Mouse (Mus musculus): ENCODE data around the gene Eif2a.

DNA sequence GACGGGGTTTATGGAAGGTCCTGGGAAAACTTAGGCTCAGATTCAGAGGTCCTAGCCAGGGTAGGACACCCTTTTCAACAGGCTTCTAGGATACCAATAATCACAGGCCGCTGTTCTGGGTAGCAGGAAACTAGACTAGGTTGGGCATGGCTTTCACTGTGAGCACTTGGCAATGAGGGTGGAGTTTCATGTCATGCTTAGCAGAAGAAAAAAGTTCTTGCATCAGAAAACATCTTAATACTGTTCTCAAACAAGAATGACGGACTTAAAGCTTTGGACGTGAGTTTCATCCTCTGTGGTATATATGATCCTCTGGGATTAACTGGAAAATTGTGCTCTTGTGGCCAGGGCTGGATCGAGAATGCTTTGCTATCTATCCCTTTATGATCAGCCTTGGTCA is 7.8 kb upstream of the Eif2a start:
- TF ChIP-seq CTCF (IDR thresholded peaks at IDR 0.05; ENCODE audit: low read depth, low read length) (no peak), EP300 (IDR thresholded peaks at IDR 0.05; ENCODE audit: insufficient read depth, low read depth, low read length) (no peak), POLR2A (IDR thresholded peaks at IDR 0.05; ENCODE audit: insufficient read depth, low read length) (no peak)
